Mouse (Mus musculus) forebrain, embryonic 15.5 days (tissue): ENCODE data around the gene Atad1. TPM values are rescaled to one million over a fixed set of nuclear protein-coding genes. Genes with fewer than 3 reads are reported as not detected.
"Not testable (repeated sequence)": the region's sequence is repeated elsewhere in the genome, so short reads cannot be mapped to it uniquely, and the experiment has no call there.

Source experiments
- ATAC-seq: fragments of 200-750 bp; cut with Nextera tagmentation; replicated peaks from 2 replicates; pipeline ENCODE4 v1.8.0; 2017; ENCODE audit warnings: mild to moderate bottlenecking, moderate TSS enrichment, moderate library complexity
- H3K27ac ChIP-seq: fragments of 300-500 bp; sonication (generic); replicated peaks from 2 replicates; pipeline ENCODE4 v1.5.1; 2015; ENCODE audit warnings: mild to moderate bottlenecking, inconsistent platforms
- H3K27me3 ChIP-seq: fragments of 300-500 bp; sonication (generic); 2 replicates; pipeline ENCODE4 v1.6.1; 2015; ENCODE audit warnings: inconsistent platforms
- H3K36me3 ChIP-seq: fragments of 300-500 bp; sonication (generic); 2 replicates; pipeline ENCODE4 v1.6.1; 2015; ENCODE audit warnings: mild to moderate bottlenecking, inconsistent platforms
- H3K4me1 ChIP-seq: fragments of 300-500 bp; sonication (generic); 2 replicates; pipeline ENCODE4 v1.6.1; 2015; ENCODE audit warnings: inconsistent platforms
- H3K4me2 ChIP-seq: fragments of 300-500 bp; sonication (generic); replicated peaks from 2 replicates; pipeline ENCODE4 v1.6.1; 2015; ENCODE audit warnings: mild to moderate bottlenecking, inconsistent platforms
- H3K4me3 ChIP-seq: fragments of 300-500 bp; sonication (generic); 2 replicates; pipeline ENCODE4 v1.5.1; 2015; ENCODE audit warnings: mild to moderate bottlenecking, inconsistent platforms
- H3K9ac ChIP-seq: fragments of 300-500 bp; sonication (generic); replicated peaks from 2 replicates; pipeline ENCODE4 v1.6.1; 2015; ENCODE audit warnings: mild to moderate bottlenecking, inconsistent platforms
- H3K9me3 ChIP-seq: fragments of 300-500 bp; sonication (generic); 2 replicates; pipeline ENCODE4 v1.6.1; 2016; ENCODE audit warnings: inconsistent platforms
- WGBS: fragments of 180-500 bp; shearing (Covaris S2); methylation state at CpG from one replicate; pipeline ENCODE4 v1.1.7; 2015; ENCODE audit warnings: mixed read lengths; 5-methylcytosine and 5-hydroxymethylcytosine counted together
- polyA plus RNA-seq: library from polyadenylated mRNA; unstranded; fragments of >200 nt; fragmentation: Nextera tagmentation; extraction: Ambion mirVana; gene quantifications from 2 replicates; pipeline ENCODE4 v1.2.1, GENCODE M21; 2015

Gene Atad1
- polyA plus RNA-seq, 1 experiment from 2014 or later: 120 TPM

GRCm38 (mm10) chr19:32710288-32710687 is 29.3 kb downstream of the Atad1 start:
- Histone ChIP-seq H3K4me1 (peaks cover 26% of the 10 kb centered on the region), H3K36me3 (peaks cover 11% of the 10 kb centered on the region), H3K4me3 (no peak overlapping the region), H3K4me2 (no peak overlapping the region), H3K9ac (no peak overlapping the region), H3K9me3 (no peaks in the 10 kb centered on the region), H3K27ac (no peak overlapping the region), H3K27me3 (no peaks in the 10 kb centered on the region)
- WGBS: 65% methylated on average over 3 of the region's 3 CpGs
- no peak for ATAC-seq

- H3K9ac ChIP-seq: no peak overlapping the region
- no peaks in the 10 kb centered on the region for H3K27me3 ChIP-seq
- WGBS: 93% methylated on average over 5 of the region's 5 CpGs
- no peaks in the 10 kb centered on the region for H3K9me3 ChIP-seq
- no peak overlapping the region for H3K4me2 ChIP-seq
- H3K27ac ChIP-seq: no peak overlapping the region
- H3K4me3 ChIP-seq: no peak overlapping the region
- ATAC-seq: no peak
- peaks cover 22% of the 10 kb centered on the region for H3K36me3 ChIP-seq
- H3K4me1 ChIP-seq: peaks cover 26% of the 10 kb centered on the region
Observed at GRCm38 (mm10) chr19:32708996-32709395, 30.6 kb downstream of the Atad1 start.

GRCm38 (mm10) chr19:32702191-32702590 is 37.4 kb downstream of the Atad1 start:
- Histone ChIP-seq H3K36me3 (peaks cover 73% of the 10 kb centered on the region), H3K27me3 (no peaks in the 10 kb centered on the region), H3K4me1 (no peaks in the 10 kb centered on the region), H3K9ac (no peak overlapping the region), H3K9me3 (no peaks in the 10 kb centered on the region), H3K4me3 (no peak overlapping the region), H3K27ac (no peak overlapping the region), H3K4me2 (no peak overlapping the region)
- WGBS: 90% methylated on average over 3 of the region's 3 CpGs
- no peak for ATAC-seq

- no peak overlapping the region for H3K4me3 ChIP-seq
- no peak for ATAC-seq
- WGBS: 94% methylated on average over 2 of the region's 2 CpGs
- no peaks in the 10 kb centered on the region for H3K9me3 ChIP-seq
- peaks cover 81% of the 10 kb centered on the region for H3K36me3 ChIP-seq
- H3K4me1 ChIP-seq: no peaks in the 10 kb centered on the region
- no peak overlapping the region for H3K4me2 ChIP-seq
- H3K9ac ChIP-seq: no peak overlapping the region
- no peak overlapping the region for H3K27ac ChIP-seq
- H3K27me3 ChIP-seq: no peaks in the 10 kb centered on the region
Observed at GRCm38 (mm10) chr19:32696674-32697073, 42.9 kb downstream of the Atad1 start.

- H3K9me3 ChIP-seq: no peaks in the 10 kb centered on the region
- H3K4me3 ChIP-seq: no peak overlapping the region
- 69% methylated on average over 6 of the region's 6 CpGs for WGBS
- H3K4me2 ChIP-seq: no peak overlapping the region
- no peak overlapping the region for H3K27ac ChIP-seq
- ATAC-seq: no peak
- no peak overlapping the region for H3K9ac ChIP-seq
- peaks cover 50% of the 10 kb centered on the region for H3K36me3 ChIP-seq
- no peaks in the 10 kb centered on the region for H3K4me1 ChIP-seq
- no peaks in the 10 kb centered on the region for H3K27me3 ChIP-seq
Observed at GRCm38 (mm10) chr19:32689724-32690123, 49.9 kb downstream of the Atad1 start.

GRCm38 (mm10) chr19:32688227-32688626 is 51.4 kb downstream of the Atad1 start:
- H3K27me3 ChIP-seq, H3K4me1 ChIP-seq, H3K9me3 ChIP-seq, H3K9ac ChIP-seq, H3K27ac ChIP-seq, H3K4me3 ChIP-seq, H3K4me2 ChIP-seq, ATAC-seq: not testable (repeated sequence)
- WGBS: 87% methylated on average over 3 of the region's 3 CpGs
- peaks cover 42% of the 10 kb centered on the region for H3K36me3 ChIP-seq

- no peak for ATAC-seq
- no peaks in the 10 kb centered on the region for H3K27me3 ChIP-seq
- H3K4me1 ChIP-seq: no peaks in the 10 kb centered on the region
- H3K27ac ChIP-seq: no peak overlapping the region
- H3K36me3 ChIP-seq: peaks cover 42% of the 10 kb centered on the region
- no peaks in the 10 kb centered on the region for H3K9me3 ChIP-seq
- no peak overlapping the region for H3K4me3 ChIP-seq
- no peak overlapping the region for H3K4me2 ChIP-seq
- 82% methylated on average over 5 of the region's 5 CpGs for WGBS
- H3K9ac ChIP-seq: no peak overlapping the region
Observed at GRCm38 (mm10) chr19:32687721-32688120, 51.9 kb downstream of the Atad1 start.

- Histone ChIP-seq H3K4me1 (no peaks in the 10 kb centered on the region), H3K4me3 (no peak overlapping the region), H3K27ac (no peak overlapping the region), H3K27me3 (no peaks in the 10 kb centered on the region), H3K9me3 (no peaks in the 10 kb centered on the region), H3K9ac (no peak overlapping the region), H3K4me2 (no peak overlapping the region), H3K36me3 (peaks cover 50% of the 10 kb centered on the region)
- WGBS: 88% methylated on average over 5 of the region's 5 CpGs
- ATAC-seq: no peak
Observed at GRCm38 (mm10) chr19:32683081-32683480, 56.5 kb downstream of the Atad1 start.

- H3K9ac ChIP-seq: no peak overlapping the region
- H3K4me2 ChIP-seq: no peak overlapping the region
- no peaks in the 10 kb centered on the region for H3K9me3 ChIP-seq
- peaks cover 43% of the 10 kb centered on the region for H3K36me3 ChIP-seq
- H3K4me3 ChIP-seq: no peak overlapping the region
- no peak for ATAC-seq
- H3K4me1 ChIP-seq: no peaks in the 10 kb centered on the region
- H3K27ac ChIP-seq: no peak overlapping the region
- no peaks in the 10 kb centered on the region for H3K27me3 ChIP-seq
- WGBS: 94% methylated on average over 2 of the region's 2 CpGs
Observed at GRCm38 (mm10) chr19:32680894-32681293, 58.7 kb downstream of the Atad1 start.

- Histone ChIP-seq H3K4me3 (no peak overlapping the region), H3K4me1 (no peaks in the 10 kb centered on the region), H3K9me3 (no peaks in the 10 kb centered on the region), H3K36me3 (peaks cover 37% of the 10 kb centered on the region), H3K4me2 (no peak overlapping the region), H3K27ac (no peak overlapping the region), H3K27me3 (no peaks in the 10 kb centered on the region), H3K9ac (no peak overlapping the region)
- 89% methylated on average over 3 of the region's 3 CpGs for WGBS
- no peak for ATAC-seq
Observed at GRCm38 (mm10) chr19:32675766-32676165, 63.8 kb downstream of the Atad1 start.

- H3K4me1 ChIP-seq, H3K36me3 ChIP-seq, H3K4me3 ChIP-seq, H3K9me3 ChIP-seq, H3K9ac ChIP-seq, ATAC-seq, H3K27me3 ChIP-seq, H3K4me2 ChIP-seq, H3K27ac ChIP-seq: not testable (repeated sequence)
- 91% methylated on average over 1 of the region's 1 CpGs for WGBS
Observed at GRCm38 (mm10) chr19:32667830-32668229, 71.8 kb downstream of the Atad1 start.

- Histone ChIP-seq H3K4me1 (no peaks in the 10 kb centered on the region), H3K36me3 (no peaks in the 10 kb centered on the region), H3K27me3 (no peaks in the 10 kb centered on the region), H3K27ac (no peak overlapping the region), H3K9ac (no peak overlapping the region), H3K4me2 (no peak overlapping the region), H3K4me3 (no peak overlapping the region), H3K9me3 (no peaks in the 10 kb centered on the region)
- 93% methylated on average over 8 of the region's 8 CpGs for WGBS
- ATAC-seq: no peak
Observed at GRCm38 (mm10) chr19:32665243-32665642, 74.3 kb downstream of the Atad1 start.

GRCm38 (mm10) chr19:32662936-32663335 is 76.7 kb downstream of the Atad1 start:
- ATAC-seq: no peak
- no peak overlapping the region for H3K9ac ChIP-seq
- no peaks in the 10 kb centered on the region for H3K27me3 ChIP-seq
- 96% methylated on average over 6 of the region's 6 CpGs for WGBS
- H3K27ac ChIP-seq: no peak overlapping the region
- no peak overlapping the region for H3K4me3 ChIP-seq
- no peaks in the 10 kb centered on the region for H3K36me3 ChIP-seq
- H3K4me1 ChIP-seq: no peaks in the 10 kb centered on the region
- no peak overlapping the region for H3K4me2 ChIP-seq
- no peaks in the 10 kb centered on the region for H3K9me3 ChIP-seq
